Mouse (Mus musculus) neural tube, postnatal 0 days (tissue): ENCODE results near the gene Gm12169. TPM values are rescaled to one million over a fixed set of nuclear protein-coding genes. Genes with fewer than 3 reads are reported as not detected.

Experiments
- polyA plus RNA-seq: library from polyadenylated mRNA; unstranded; fragments of >200 nt; fragmentation: Nextera tagmentation; extraction: Ambion mirVana; gene quantifications from 2 replicates; pipeline ENCODE4 v1.2.1, GENCODE M21; 2015

Gm12169 gene
- polyA plus RNA-seq = not detected in 2 replicates

DNA sequence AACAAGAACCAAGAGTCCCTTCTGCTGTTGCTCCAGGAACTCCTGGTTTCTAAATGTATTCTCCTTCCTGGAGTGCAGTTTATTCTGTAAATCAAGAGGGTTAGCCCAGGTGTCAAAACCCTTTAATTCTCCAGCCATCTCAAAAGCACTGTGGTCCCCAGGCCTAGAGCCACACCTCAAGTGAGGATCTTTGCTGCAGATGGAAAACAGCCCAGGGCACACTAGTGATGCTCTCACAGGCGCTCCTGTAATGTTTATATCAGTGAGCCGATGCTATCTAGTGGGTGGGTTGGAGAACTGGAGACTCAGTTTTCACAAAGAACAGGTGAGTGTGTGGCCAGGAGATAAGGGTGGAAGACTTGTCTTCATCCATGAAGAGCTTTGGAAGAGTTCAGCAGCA, at the start of gene Gm12169:
TSS of gene Gm12169 (plus strand) at position 301 of the 400 bp plus-strand sequence.

DNA sequence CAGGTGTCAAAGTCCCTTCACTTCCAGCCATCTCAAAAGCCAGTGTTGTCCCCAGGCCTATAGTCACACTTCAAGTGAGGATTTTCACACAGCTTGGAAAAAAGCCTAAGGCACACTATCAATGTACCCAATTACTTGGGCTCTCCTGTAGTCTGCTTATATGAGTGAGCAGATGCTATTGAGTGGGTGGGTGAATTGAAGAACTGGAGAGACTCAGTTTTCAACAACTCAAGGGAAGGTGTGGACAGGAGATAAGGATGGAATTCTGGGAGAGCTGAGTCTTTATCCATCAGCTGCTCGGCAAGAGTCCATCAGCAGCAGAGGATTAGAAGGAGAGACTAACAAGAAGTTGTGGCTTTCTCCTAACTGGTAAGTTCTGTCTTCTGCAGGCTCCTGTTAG, 47.3 kb downstream of the Gm12169 start, which contains the start of gene BC053393:
TSS of gene BC053393 (plus strand) at position 210 of the 400 bp plus-strand sequence.

Other genes with a start within 250 kb of the Gm12169 start
- 75.0 and 85.3 TPM in 2 replicates for gene Cyfip2, start 211.4 kb upstream of the Gm12169 start, polyA plus RNA-seq
- not detected in 2 replicates for gene Itk, start 134.7 kb upstream of the Gm12169 start, polyA plus RNA-seq
- gene Fam71b, start 127.7 kb upstream of the Gm12169 start, polyA plus RNA-seq = not detected in 2 replicates
- 53.4 and 61.0 TPM in 2 replicates for gene Med7, start 87.3 kb upstream of the Gm12169 start, polyA plus RNA-seq
- gene Havcr2, start 69.3 kb upstream of the Gm12169 start, polyA plus RNA-seq = 0.14 and 0.21 TPM in 2 replicates
- 0.12 TPM in 1 of 2 replicates, not detected in the other for gene BC053393, start 47.3 kb downstream of the Gm12169 start, polyA plus RNA-seq
- not detected in 2 replicates for gene Dppa1, start 105.0 kb downstream of the Gm12169 start, polyA plus RNA-seq
- not detected in 2 replicates for gene Timd2, start 182.8 kb downstream of the Gm12169 start, polyA plus RNA-seq
- gene Havcr1, start 210.9 kb downstream of the Gm12169 start, polyA plus RNA-seq = not detected in 2 replicates